Mouse (Mus musculus) myocyte (in vitro differentiated cells): ENCODE data around the gene Tnik. TPM values are rescaled to one million over a fixed set of nuclear protein-coding genes. Genes with fewer than 3 reads are reported as not detected.

Experiments used
- H3K27me3 ChIP-seq: one replicate; pipeline ENCODE4 v1.6.1; 2011; ENCODE audit not compliant: control insufficient read depth, insufficient read depth, insufficient read length
- H3K36me3 ChIP-seq: one replicate; pipeline ENCODE4 v1.6.1; 2011; ENCODE audit not compliant: control insufficient read depth, insufficient read depth
- H3K4me2 ChIP-seq: one replicate; pipeline ENCODE4 v1.6.1; 2011; ENCODE audit warnings: low read depth, control low read depth
- H3K4me3 ChIP-seq: one replicate; pipeline ENCODE4 v1.5.1; 2011; ENCODE audit warnings: mild to moderate bottlenecking, control low read depth, moderate library complexity
- H3K79me2 ChIP-seq: one replicate; pipeline ENCODE4 v1.6.1; 2011; ENCODE audit not compliant: control insufficient read depth, insufficient read depth
- H3ac ChIP-seq: one replicate; pipeline ENCODE4 v1.6.1; 2011; ENCODE audit not compliant: control insufficient read depth, insufficient read length
- CEBPB ChIP-seq: IDR thresholded peaks from 2 replicates; pipeline ENCODE4 v1.6.1; 2011; ENCODE audit warnings: mild to moderate bottlenecking, moderate library complexity; ENCODE audit not compliant: poor library complexity, insufficient read depth, severe bottlenecking
- E2F4 ChIP-seq: IDR thresholded peaks from one replicate; pipeline ENCODE4 v1.6.1; 2011; ENCODE audit warnings: mild to moderate bottlenecking, control low read depth, moderate library complexity; ENCODE audit not compliant: insufficient read depth
- MAX ChIP-seq: IDR thresholded peaks from one replicate; pipeline ENCODE4 v1.6.1; 2011; ENCODE audit warnings: low read depth, mild to moderate bottlenecking, control low read depth
- MYOD1 ChIP-seq, 3 experiments: IDR thresholded peaks; one replicate each; pipeline ENCODE4 v1.6.1; 2011; ENCODE audit warnings: control low read depth in 2 of 3, low read depth in 2 of 3, mild to moderate bottlenecking in 2 of 3, moderate library complexity in 1 of 3; ENCODE audit not compliant: insufficient read length in 2 of 3, control insufficient read depth in 1 of 3
- MYOG ChIP-seq, 3 experiments: IDR thresholded peaks; one replicate each; pipeline ENCODE4 v1.6.1; 2011; ENCODE audit warnings: control low read depth in 2 of 3, low read depth in 2 of 3, mild to moderate bottlenecking in 2 of 3; ENCODE audit not compliant: insufficient read length in 2 of 3, control insufficient read depth in 1 of 3, insufficient read depth in 1 of 3
- POLR2A ChIP-seq: IDR thresholded peaks from one replicate; pipeline ENCODE4 v1.6.1; 2011; ENCODE audit warnings: low read depth, mild to moderate bottlenecking, control low read depth, moderate library complexity; ENCODE audit not compliant: insufficient read length
- POLR2AphosphoS2 ChIP-seq: IDR thresholded peaks from one replicate; pipeline ENCODE4 v1.6.1; 2011; ENCODE audit warnings: low read depth, control low read depth; ENCODE audit not compliant: insufficient read length
- REST ChIP-seq: IDR thresholded peaks from one replicate; pipeline ENCODE4 v1.6.1; 2011; ENCODE audit warnings: mild to moderate bottlenecking, control low read depth, moderate library complexity; ENCODE audit not compliant: insufficient read depth, insufficient read length
- SRF ChIP-seq: IDR thresholded peaks from one replicate; pipeline ENCODE4 v1.6.1; 2011; ENCODE audit warnings: low read depth; ENCODE audit not compliant: control insufficient read depth, insufficient read length
- TCF12 ChIP-seq: IDR thresholded peaks from one replicate; pipeline ENCODE4 v1.6.1; 2011; ENCODE audit warnings: mild to moderate bottlenecking, control low read depth; ENCODE audit not compliant: poor library complexity, insufficient read depth, severe bottlenecking
- TCF3 ChIP-seq: IDR thresholded peaks from one replicate; pipeline ENCODE4 v1.6.1; 2011; ENCODE audit warnings: low read depth, control low read depth; ENCODE audit not compliant: insufficient read length
- USF1 ChIP-seq: IDR thresholded peaks from one replicate; pipeline ENCODE4 v1.6.1; 2011; ENCODE audit warnings: low read depth, mild to moderate bottlenecking, control low read depth, moderate library complexity
- polyA plus RNA-seq: library from polyadenylated mRNA; unstranded; fragments of >200 nt; fragmentation: generic; extraction: Trizol; gene quantifications from one replicate; pipeline ENCODE4 v1.2.1, GENCODE M21; 2012; ENCODE audit warnings: missing spikeins

Gene Tnik
- polyA plus RNA-seq, 1 experiment, result 1.8 TPM

DNA sequence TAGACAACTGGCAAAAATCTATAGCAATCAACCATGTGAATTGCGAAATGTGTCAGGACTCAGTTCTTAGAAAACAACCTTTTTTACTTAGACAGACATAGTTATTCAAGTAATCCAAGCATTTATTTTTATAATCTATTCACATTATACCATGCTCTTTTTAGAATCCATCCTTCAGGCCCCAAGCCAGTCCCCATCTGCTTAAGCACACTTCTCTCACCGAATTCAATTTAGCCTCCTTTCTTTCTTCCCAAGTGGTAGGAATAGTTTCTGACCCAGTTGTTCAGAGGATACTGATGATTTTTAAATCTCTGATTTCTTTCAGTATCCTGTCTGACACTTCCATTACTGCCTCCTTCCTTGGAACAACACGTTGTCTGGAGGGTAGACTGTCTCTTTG, 261.5 kb downstream of the Tnik start:
- Histone ChIP-seq H3K36me3 (no peaks in the 10 kb centered on the region), H3K79me2 (no peaks in the 10 kb centered on the region), H3K27me3 (no peaks in the 10 kb centered on the region), H3K4me3 (no peak overlapping the region), H3K4me2 (no peak overlapping the region), H3ac (no peak overlapping the region)
- TF ChIP-seq MYOD1 (IDR thresholded peaks at IDR 0.05; ENCODE audit: control insufficient read depth in 1 of 3, insufficient read length in 2 of 3, low read depth in 2 of 3) (no peak), POLR2A (no peak), TCF3 (no peak), TCF12 (no peak), POLR2AphosphoS2 (no peak), MYOG (IDR thresholded peaks at IDR 0.05; ENCODE audit: control insufficient read depth in 1 of 3, insufficient read depth in 1 of 3, insufficient read length in 2 of 3, low read depth in 2 of 3) (no peak), CEBPB (peak; percentile 60)

DNA sequence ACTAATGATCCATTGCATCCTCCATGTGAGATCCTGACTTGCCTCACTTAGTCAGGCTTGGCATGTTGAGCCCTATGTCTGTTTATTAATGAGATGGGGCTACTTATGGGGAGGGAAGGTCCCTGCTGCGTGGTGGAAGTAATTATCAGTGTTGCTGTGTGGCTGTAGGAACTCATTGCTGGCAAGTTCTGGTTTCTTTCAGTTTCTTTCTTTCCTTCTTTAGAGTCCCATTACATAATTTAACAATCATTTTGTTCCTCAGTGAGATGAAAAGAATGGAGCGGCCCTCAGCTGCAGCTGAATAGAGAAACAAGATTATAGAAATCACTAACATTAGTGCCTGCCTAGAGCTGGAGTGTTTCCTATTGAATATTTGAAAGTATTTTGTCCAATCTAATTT, 263.7 kb downstream of the Tnik start:
- H3K36me3 ChIP-seq, result no peaks in the 10 kb centered on the region
- no peaks in the 10 kb centered on the region for H3K79me2 ChIP-seq
- H3K4me2 ChIP-seq, result no peak overlapping the region
- TF ChIP-seq TCF3 (no peak), E2F4 (no peak), MAX (no peak), REST (no peak), MYOD1 (IDR thresholded peaks at IDR 0.05; ENCODE audit: control insufficient read depth in 1 of 3, insufficient read length in 2 of 3, low read depth in 2 of 3) (no peak), USF1 (no peak), POLR2A (no peak), POLR2AphosphoS2 (no peak), MYOG (IDR thresholded peaks at IDR 0.05; ENCODE audit: control insufficient read depth in 1 of 3, insufficient read depth in 1 of 3, insufficient read length in 2 of 3, low read depth in 2 of 3) (no peak), TCF12 (no peak), CEBPB (no peak)
- H3ac ChIP-seq, result no peak overlapping the region
- no peaks in the 10 kb centered on the region for H3K27me3 ChIP-seq
- no peak overlapping the region for H3K4me3 ChIP-seq

GRCm38 (mm10) chr3:28527231-28527630, 264.2 kb downstream of the Tnik start:
- no peak overlapping the region for H3K4me2 ChIP-seq
- H3K27me3 ChIP-seq, result no peaks in the 10 kb centered on the region
- no peak overlapping the region for H3ac ChIP-seq
- TF ChIP-seq MAX, result no peak
- TF ChIP-seq SRF, result no peak
- no peak for TF ChIP-seq POLR2A
- no peak for TF ChIP-seq REST
- no peak for TF ChIP-seq TCF12
- no peak for TF ChIP-seq USF1
- TF ChIP-seq E2F4, result no peak
- TF ChIP-seq CEBPB, result no peak
- no peak for TF ChIP-seq POLR2AphosphoS2
- H3K4me3 ChIP-seq, result no peak overlapping the region
- H3K79me2 ChIP-seq, result no peaks in the 10 kb centered on the region
- no peaks in the 10 kb centered on the region for H3K36me3 ChIP-seq

GRCm38 (mm10) chr3:28529548-28529947, 266.5 kb downstream of the Tnik start:
- no peak overlapping the region for H3K4me3 ChIP-seq
- H3K36me3 ChIP-seq, result no peaks in the 10 kb centered on the region
- no peak for TF ChIP-seq E2F4
- TF ChIP-seq POLR2A, result no peak
- TF ChIP-seq REST, result no peak
- no peaks in the 10 kb centered on the region for H3K27me3 ChIP-seq
- H3K4me2 ChIP-seq, result no peak overlapping the region
- no peak overlapping the region for H3ac ChIP-seq
- no peaks in the 10 kb centered on the region for H3K79me2 ChIP-seq

GRCm38 (mm10) chr3:28531294-28531956, 268.4 kb downstream of the Tnik start:
- no peaks in the 10 kb centered on the region for H3K36me3 ChIP-seq
- no peak overlapping the region for H3K4me2 ChIP-seq
- TF ChIP-seq TCF3 (no peak), CEBPB (no peak), USF1 (no peak), REST (no peak), E2F4 (no peak), TCF12 (no peak), POLR2A (no peak), MAX (no peak), MYOG (IDR thresholded peaks at IDR 0.05; ENCODE audit: control insufficient read depth in 1 of 3, insufficient read depth in 1 of 3, insufficient read length in 2 of 3, low read depth in 2 of 3) (no peak), SRF (no peak), POLR2AphosphoS2 (no peak), MYOD1 (IDR thresholded peaks at IDR 0.05; ENCODE audit: control insufficient read depth in 1 of 3, insufficient read length in 2 of 3, low read depth in 2 of 3) (no peak)
- H3K4me3 ChIP-seq, result no peak overlapping the region
- H3ac ChIP-seq, result no peak overlapping the region
- no peaks in the 10 kb centered on the region for H3K27me3 ChIP-seq
- no peaks in the 10 kb centered on the region for H3K79me2 ChIP-seq
